Mouse (Mus musculus) kidney, postnatal 36 days (tissue): Measurements from ENCODE around the gene Mlx.

Source experiments
- DNase-seq, 2 experiments: peaks; one replicate each; pipeline ENCODE4 v3.0.0; 2021 to 2022; ENCODE audit warnings: mixed read lengths in 2 of 2

Mlx gene

DNA sequence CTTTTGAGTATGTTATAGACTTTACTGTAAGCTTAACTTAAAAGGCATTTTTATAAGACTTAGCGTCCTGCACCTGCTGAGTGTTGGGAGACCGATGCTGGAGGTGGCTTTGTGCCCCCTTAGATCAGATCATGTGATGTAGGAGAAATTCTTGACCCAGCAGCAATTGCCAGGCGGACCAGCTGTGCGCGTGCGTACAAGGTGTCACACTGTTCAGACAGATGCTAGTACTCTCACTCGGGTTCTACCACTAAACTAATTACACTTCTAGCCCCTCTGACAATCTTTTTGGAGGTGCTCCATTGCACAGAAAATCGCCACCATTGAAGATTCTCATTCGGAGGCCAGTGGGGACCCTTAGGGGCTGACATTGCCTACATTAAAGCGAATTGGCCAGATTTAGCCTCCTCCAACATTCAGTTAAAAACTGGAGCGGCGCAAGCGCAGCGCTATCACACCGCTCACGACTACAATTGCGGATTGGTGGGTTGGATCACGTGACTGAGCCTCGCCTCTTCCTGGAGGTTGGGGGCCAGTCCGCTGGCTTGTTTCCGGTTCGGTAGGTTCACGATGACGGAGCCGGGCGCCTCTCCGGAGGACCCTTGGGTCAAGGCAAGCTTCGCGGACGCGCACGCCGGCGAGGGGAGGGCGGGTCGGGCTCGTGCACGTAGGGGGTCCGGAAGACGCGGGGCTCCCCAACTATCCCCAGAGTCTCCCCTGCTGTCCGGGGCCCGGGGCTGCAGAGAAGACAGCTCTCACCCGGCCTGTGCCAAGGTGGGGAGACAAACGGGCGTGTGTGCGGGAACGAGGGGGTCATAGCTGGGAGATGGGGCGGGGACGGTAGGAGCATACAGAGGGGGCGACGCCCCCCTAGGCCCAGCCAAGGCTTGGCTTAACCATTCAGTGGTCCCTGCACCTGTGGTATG is at the start of gene Mlx:
Gene Mlx, plus strand, starts transcription at position 522 of the 926 bp plus-strand sequence.
- DNase-seq, result peak; percentile 95 to 96

DNA sequence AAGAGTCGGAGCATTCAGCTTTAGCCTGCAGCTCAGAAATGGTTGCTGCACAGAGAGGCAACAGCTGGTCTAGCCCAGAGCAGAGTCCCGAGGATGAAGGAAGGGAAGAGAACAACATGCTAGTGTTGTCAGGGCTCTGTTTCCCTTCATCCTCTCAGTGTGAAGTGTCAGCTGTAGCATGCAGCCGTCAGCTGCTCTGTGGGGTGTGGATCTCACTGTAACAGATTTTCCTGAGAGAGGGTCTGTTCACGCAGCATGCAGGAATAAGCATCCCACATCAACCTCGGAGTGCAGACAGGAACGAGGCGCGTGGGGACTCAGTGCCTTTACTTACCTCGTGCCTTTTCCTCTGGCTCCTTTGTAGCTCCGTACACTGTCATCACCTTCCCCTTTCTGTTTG is 49.3 kb upstream of the Mlx start:
- DNase-seq, result no peak

DNA sequence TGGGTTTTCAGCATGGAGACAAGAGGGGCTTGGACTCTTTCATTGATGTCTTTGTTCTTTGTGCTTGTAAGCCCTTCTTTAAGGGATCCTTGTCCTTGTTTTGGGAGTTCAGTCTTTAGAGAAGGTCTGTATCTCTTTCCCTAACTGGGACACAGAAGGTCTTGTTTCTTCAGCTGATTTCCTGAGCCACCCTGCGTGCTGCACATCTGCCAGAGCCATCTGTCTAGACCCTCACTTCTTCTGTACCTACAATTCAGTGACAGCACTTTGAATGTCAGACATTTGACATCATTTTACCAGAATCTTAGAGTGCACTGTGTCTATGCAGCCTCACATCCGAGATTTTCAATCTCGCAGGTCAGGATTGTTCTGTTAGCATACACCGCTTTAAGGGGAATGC is 41.3 kb upstream of the Mlx start:
- DNase-seq, result no peak

DNA sequence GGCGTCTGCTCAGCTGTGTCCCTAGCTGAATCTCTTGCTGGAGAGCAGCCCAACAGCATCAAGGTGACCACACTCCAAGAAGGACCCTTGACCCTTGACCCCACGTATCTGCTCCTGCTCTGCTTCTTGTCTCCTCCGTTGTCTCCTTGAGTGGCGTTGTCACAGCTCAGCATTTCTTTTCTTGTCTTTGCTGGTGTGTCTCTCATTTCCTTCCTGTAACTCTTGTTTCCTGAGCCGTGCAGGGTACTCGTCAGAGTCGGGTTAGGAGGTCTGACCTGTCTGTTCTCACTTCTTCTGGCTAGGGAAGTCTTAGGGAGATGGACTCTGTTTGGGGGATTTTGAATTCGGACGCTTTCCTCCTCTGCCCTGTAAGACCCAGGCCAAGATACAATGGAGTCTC is 40.6 kb upstream of the Mlx start:
- no peak for DNase-seq

DNA sequence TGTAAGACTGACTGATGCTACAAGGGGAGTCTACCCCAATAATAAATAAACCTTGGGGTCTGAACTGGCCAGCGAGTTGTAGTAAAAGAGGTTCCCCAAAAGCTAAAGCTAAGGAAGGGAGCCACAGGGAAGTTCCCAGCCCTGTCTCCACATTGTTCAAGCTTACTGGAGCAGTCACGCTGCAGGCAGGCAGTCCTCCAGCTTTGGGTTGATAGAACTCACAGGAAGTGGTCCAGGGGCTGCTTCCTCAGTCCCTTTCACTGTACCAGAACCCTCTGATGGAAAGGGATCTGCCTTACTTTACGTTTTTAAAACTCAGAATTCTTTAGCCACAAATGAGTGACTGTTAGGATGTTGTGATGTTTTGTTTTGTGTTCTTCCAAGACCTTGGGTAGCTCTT is 39.6 kb upstream of the Mlx start:
- DNase-seq, result no peak

DNA sequence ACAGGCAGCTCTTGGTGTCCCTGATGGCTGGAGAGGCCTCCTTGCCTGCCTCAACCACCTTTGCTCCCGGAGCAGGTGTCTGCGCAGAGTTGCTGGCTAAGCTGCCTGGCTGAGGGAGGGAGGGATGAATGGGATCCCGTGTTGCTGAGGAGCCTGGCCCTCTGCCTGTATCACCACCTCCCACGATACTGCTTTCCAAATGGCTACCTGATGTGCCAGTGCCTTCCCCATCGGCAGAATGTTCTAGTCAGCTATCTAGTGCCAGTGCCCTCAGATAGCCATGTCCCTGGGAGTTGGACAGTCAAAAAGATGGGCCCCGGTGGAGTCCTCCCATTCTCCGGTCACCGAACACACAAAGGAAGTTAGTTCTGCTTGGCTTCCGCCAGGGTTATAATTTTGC is 36.7 kb upstream of the Mlx start:
- DNase-seq, result no peak

DNA sequence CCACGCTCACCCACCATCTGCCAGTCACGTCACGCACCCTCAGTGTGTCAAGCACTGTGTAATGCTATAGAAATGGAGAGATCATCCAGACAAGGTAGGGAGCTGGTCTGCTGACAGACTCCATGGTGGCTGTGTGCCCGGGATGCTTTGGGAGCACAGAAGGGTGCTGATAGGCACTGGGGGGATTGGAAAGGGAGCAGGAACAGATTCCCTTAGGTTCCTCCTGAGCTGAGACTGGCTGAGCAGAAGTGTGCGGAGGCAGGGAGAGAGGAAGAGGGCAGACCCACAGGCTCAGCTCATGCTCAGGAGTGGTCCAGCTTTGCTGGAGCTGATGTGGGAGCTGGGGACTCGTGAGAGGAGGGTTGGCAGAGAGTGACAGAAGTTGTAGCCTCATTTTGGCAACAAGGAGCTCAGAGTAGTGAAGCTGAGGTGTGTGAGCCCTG is 36.0 kb upstream of the Mlx start:
- no peak for DNase-seq

DNA sequence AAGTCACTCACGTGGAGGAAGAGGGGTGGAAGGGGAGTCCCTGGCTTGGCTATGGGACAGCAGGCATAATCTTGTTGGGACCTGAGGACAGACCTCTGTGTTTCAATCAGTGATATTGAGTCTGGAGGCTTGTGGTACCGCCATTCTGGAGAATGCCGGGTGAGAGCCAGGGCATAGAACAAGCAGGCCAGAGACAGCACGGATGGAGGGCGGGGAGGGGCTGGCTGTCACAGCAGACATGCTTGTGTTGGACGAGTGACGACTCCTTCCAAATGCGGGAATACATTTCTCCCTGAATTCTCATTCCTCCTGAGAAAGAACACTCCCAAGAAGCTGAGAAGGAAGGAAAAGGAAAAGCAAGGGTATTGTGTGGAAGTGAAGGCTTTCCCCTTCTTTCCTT is 35.5 kb upstream of the Mlx start:
- DNase-seq, result no peak

DNA sequence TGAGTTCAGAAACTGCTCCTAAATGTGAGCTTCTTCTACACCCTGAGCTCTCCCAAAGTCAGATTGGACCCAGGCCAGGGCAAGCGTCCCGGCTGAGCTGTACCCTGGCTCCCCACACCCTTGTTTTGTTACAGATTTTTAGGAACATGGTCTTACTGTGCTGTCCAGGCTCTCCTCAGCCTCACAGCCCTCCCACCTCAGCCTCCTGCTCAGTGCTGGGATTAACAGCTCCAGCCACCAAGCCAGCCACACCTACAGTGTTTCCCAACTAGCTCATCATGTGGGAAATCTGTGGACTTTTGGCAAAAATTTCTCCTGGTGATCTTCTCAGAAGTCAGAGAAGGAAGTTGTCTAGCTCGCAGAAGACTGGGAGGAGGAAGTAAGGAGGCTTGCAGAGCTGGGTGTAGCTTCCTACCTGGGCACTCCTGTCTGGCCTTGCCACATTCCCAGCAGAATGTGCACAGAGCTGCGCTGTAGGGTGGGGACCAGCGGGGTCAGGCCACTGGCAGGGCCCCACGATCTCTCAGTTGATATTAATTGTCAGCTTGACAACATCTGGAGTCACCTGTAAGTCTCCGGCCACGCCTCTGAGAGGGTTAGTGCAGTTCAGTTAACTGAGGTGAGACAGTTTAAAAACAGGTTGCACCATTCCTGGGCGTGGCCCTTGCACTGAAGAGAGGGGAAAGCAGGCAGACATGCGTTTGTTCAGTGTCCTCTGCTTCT is 34.2 kb upstream of the Mlx start:
- DNase-seq, result no peak

DNA sequence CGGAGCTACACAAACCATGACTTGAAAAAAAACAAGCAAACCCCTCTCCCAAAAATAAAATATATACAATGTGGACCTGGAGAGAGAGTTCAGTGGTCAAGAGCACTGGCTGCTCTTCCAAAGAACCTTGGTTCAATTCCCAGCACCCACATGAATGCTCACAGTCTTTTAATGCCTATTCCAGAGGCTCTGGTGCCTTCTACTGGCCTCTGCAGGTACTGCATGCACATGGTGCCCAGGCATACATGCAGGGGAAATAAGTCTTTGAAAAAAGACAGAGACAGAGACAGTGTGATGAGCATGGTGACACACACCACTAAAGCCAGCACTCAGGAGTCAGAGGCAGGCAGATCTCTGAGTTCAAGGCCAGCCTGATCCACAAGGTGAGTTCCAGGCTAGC is 33.1 kb upstream of the Mlx start:
- no peak for DNase-seq

DNA sequence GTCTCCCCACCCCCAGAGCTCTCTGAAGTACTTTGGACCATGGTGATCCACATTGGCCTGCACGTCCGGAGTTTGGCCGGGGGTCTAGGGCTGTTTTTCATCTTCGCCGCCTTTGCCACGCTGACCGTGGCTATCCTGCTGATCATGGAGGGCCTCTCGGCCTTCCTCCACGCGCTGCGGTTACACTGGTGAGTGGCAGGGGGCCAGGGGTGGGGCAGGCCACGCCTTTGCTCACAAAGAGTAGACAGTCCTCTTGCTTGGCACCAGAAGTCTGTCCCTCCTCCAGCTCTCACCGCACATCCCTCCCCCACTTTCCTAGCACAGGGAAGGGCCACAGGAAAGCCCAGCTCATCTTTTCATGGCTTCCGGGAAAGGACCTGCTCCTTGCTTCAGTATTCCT is 31.7 kb upstream of the Mlx start:
- no peak for DNase-seq

DNA sequence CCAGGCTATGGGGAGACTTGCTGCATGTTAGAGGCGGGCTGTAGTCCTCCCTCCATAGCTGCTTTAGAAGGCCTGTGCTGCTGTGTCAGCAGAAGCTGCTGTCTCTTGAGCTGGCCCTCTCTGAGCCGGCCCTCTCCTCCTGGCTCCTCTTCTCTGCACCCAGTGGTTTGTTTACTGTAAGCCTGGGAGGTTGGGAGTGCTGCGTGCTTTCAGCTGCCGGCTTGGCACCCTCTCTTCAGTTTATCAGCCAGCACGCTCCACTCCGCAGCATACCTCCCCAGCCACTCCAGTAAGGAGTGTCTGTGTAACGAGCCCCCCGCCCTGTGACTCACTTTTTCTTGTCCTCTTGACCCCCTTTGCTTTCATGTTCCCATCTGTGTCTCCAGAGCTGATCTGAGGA is 30.2 kb upstream of the Mlx start:
- DNase-seq, result no peak

DNA sequence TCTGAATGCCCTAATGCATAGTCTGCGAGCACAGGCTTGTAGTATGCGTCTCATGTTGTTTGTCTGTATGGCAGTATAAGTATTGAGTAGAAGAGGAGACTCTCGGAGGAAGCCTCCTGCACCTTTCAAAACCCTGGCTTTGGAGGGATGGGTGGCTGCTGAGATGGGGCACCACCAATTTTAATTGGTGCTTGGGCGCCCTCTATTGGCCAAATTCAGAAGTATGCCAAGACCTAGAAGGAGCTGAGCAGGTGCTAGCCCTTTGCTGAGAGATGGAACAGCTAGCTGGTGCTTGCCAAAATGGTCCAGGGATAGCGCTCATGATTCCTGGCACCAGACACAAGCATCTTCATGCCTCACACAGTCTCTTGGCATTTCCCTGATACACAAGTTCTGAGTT is 29.2 kb upstream of the Mlx start:
- peak; percentile 81 to 93 for DNase-seq

DNA sequence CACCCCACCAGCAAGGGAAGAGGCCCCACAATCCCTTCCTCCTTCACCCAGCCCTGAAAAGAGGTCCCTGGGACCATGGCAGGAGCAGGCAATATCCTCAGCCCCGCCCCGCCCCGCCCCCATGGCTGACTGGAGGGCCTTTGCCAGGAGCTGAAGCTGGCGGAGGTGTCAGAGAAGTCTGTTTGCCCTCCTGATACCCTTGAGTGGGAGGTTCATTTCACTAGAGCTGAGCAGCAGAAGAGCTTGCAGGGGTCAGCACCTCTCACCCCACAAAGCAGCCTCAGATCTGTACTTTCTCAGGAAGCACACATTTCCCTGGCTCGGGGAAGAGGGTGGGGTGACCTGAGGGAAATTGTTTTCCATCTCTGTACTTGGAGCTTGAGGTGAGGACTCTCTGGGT is 28.4 kb upstream of the Mlx start:
- DNase-seq, result peak in 1 of 2 experiments; percentile 51

DNA sequence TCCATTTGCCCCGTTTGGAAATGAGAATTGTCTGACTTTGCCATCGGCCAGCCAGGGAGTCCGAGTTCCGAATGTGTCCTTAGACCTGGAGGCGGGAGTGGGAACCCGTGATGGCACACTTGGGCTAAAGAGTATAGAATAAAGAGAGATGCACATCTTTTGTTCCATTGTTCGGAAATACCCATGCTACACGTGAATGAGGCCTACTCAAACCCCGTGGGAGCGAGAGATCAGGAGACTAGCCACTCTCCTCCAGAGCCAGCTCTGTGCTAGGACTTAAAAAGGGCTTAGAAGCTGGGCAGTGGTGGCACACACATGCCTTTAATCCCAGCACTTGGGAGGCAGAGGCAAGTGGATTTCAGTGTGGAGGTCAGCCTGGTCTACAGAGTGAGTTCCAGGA is 27.6 kb upstream of the Mlx start:
- no peak for DNase-seq

DNA sequence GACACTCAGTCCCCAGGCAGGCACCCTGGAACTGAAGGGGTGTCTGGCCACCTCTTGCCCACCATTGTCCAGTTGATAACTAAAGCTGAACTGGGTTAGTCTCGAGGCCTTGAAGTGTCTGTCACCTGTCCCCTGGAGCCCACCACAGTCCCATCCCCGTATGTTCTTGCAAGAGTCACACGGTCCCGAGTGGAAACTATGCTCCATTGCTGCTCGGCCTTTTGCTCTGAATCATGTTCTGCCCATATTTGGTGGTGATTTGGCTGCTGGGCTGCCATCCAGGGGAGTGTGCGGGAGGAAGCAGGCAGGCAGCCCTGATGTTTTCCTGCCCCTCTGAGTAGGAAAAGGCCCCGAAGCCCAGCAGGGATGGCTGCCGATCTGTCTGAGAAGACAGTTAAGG is 27.0 kb upstream of the Mlx start:
- peak; percentile 71 to 79 for DNase-seq

DNA sequence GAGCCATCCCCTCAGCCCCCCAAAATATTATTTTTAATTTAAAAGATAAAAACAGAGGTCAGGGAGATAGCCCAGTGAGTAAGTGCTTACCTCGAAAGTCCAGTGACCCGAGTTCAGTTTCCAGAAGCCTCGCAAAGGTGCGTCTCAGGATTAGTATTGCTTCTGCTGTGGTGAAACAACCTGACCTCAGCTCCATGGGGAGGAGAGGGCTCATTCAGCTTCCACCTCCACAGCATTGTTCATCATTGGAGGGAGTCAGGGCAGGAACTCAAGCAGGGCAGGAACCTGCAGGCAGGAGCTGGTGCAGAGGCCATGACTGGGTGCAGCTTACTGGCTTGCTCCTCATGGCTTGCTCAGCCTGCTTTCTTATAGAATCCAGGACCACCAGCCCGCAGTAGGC is 26.0 kb upstream of the Mlx start:
- no peak for DNase-seq

DNA sequence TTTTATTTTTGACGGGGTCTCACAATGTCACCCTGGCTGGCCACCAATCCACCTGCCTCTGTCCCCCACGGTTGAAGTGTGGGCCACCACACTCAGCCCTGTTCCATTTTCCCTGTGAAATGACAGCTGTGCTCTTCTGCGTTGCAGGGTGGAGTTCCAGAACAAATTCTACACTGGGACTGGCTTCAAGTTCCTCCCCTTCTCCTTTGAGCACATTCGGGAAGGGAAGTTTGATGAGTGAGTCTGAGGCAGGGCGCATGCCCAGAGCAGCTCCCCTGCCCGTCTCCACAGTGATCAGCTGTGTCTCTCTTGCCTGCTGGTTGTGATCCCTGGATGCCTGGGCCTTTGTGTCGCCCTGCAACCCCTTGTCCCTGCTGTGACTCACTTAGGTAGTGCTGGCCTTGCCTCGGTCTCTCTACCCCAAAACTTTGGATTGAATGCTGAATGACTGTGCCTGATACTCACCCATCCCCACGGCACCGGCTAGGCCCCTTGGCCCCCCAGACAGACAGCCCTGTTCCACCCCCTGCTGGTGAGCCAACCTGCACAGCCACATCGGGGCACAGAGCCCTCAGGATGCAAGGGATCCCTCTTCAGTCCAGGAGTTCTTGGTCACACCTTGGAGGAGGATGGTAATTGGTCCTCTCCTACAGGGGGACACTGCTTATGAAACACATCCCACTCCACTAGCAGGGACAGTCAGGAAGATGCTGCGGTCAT is 24.8 kb upstream of the Mlx start:
- DNase-seq, result peak in 1 of 2 experiments; percentile 45

DNA sequence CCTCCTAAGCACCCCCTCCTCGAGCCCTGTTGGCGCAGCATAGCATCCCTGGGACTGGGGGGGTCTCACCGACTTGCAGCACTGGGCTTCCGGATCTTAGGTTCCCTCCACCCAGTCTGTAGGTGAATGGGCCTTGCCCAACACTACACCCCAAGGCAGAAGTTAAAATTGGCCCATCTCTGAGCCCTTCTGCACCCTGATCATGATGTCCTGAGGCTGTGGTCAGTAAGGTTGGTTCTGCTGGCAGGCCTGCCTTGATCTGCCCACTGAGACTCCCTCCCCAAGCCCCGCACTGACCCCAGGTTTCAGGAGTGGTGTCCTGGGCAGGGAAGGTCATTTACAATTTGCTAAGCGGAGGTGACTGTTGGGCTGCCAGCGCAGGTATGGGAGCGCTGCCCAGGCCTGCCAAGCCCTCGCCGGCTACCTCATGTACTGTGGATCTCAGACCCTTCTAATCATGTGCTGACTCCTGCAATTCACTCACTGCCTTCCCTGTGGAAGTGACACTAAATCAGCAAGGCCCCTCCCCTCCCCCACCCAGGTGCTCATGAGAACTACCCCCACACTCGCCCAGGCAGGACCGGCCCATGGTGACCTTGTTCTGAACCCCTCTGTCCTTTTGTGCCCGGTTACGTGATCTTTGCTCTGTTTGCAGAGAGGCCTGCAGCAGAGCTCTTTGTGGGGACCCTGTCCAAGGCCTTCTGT is 24.0 kb upstream of the Mlx start:
- no peak for DNase-seq

DNA sequence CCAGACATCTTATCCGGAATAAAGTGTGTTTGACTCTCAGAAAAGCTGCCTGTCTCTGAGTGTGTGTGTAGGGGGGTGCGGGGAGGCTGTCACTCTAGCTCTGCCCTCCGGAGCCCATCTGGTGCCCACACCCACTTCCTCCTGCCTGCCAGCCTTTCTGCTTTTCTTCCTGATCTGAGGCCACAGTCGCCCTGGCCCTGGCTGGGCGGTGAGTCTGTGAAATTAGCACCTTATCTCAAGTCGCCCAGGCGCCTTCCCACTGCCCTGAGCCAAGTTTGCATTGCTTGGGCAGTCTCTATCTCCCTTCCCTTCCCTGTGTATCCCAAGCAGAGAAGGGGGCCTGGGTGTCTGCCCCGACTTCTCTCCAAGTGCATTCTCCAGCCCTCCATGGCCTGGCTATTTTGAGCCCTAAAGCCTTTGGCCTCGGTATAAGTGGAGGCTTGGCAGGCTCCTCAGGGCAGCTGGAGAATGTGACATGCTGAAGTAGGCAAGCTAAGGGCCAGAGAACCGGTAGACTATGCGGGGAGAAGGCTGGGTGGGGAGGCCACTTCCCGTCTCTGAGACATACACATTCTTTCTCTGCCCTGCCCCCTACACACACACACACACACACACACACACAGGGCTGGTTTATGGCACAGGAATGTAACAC is 23.3 kb upstream of the Mlx start:
- peak in 1 of 2 experiments; percentile 45 for DNase-seq

DNA sequence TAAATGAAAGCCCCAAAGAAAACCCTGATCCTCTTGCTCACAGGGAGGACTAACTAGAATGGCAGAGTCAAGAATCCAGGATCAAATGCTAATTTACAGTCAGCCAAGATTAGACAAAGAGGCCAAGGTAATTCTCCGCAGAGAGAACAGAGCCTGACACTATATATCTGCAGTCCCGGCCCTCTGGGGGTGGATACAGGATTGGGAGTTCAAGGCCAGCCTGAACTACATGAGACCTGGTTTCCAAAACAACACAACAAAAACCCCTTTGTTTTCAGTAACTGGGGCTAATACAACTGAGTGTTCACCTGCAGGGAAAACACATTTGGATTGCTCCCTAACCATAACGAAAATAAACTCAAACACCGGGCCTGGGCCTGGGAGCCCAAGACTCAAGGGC is 22.6 kb upstream of the Mlx start:
- DNase-seq, result no peak

DNA sequence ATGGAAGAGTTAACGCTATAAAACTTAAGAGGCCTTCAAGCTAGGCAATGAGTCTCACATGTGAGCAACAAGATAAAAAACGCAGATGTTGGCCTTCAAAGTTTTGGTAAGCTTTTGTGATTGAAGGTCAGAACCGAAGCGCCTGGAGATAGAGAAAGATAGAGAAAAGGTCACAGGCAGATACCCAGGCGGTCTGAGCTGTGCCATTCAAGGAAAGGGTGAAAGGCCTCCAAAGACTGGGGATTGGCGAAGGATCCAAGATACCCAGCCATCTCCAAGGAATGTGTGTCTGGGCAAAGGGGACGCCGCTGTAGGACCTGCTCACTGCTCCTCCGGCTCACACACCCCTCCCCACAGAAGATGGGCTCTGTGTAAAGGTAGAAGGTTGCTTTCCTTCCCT is 22.1 kb upstream of the Mlx start:
- DNase-seq, result no peak
